Mouse (Mus musculus) layer of hippocampus, adult 11-12 months (tissue): ENCODE results near the gene Gm20388.

Experiments used
- DNase-seq: peaks from one replicate; pipeline ENCODE4 v3.0.0; 2022; ENCODE audit warnings: low spot score

The Gm20388 gene

GRCm38 (mm10) chr8:122763267-122763738 is 2852.7 kb downstream of the Gm20388 start:
- DNase-seq, result no peak

- DNase-seq, result no peak
These were observed 2854.3 kb downstream of the Gm20388 start for GRCm38 (mm10) chr8:122764790-122765474.

DNA sequence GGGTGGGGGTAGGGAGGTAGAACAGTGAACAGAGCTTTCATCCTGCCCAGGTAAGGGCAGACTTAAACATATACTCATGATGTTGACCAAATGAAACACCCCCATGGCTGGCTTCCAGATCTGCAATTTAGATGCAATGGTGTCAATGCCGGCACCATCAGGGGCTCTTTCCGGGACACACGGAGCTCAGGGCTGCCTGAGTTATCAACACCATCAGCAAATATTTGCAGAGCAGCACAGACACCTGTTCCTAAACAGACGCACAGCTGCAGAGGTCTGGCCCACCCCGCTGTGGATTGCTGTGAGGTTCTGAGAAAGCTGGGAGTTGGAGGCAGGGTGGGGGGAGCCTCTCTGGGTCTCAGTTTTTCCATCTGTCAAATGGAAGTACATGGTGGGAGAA is 2855.5 kb downstream of the Gm20388 start:
- no peak for DNase-seq

- DNase-seq, result no peak
These were observed 2856.1 kb downstream of the Gm20388 start for GRCm38 (mm10) chr8:122766647-122767200.

- no peak for DNase-seq
These were observed 2856.6 kb downstream of the Gm20388 start for GRCm38 (mm10) chr8:122767229-122767628.

DNA sequence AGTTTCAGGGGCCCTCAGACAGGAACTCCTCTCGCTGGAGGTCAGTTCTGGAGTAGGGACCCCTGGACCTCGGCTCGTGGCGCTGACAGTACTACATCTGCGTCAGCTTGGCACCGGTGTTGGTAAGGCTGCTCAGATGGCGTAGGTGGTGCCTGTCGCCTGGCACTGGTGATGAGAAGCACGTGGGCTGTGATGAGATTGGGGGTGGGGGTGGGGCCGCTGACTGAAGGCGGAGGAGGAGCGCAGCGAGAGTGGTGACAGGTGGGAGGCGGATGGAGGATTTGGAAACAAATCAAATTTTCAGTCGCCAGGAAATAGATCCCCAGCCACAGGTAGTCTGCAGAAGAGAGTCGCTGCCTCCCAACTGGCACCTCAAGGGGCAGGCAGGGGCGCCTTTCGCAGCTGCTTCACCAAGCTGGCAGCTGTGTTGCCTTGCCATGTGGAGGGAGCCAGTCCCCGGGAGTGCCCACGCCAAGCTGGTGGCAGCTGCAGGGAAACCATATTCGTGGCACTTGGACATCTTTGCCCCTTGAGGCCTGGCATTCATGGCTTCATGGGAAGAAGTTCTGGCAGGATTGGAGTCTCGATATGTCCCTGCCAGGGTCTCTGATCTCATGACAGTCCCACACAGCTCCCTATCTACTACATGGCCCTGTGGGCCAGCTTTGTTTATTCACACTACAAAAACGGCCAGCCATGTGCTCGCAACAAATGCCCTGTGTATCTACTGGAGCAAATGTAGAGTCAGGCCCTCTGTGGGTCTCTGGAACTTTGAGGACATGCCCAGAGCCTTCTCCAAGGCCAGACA is 2858.8 kb downstream of the Gm20388 start:
- peak; percentile 64 for DNase-seq

- no peak for DNase-seq
These were observed 2861.9 kb downstream of the Gm20388 start for GRCm38 (mm10) chr8:122772431-122773060.

GRCm38 (mm10) chr8:122775285-122776155 is 2864.9 kb downstream of the Gm20388 start, which contains the start of gene Acsf3:
Gene Acsf3, plus strand, starts transcription at chr8:122775486.
- DNase-seq, result peak; percentile 52

GRCm38 (mm10) chr8:122777701-122778100 is 2867.1 kb downstream of the Gm20388 start:
- no peak for DNase-seq

DNA sequence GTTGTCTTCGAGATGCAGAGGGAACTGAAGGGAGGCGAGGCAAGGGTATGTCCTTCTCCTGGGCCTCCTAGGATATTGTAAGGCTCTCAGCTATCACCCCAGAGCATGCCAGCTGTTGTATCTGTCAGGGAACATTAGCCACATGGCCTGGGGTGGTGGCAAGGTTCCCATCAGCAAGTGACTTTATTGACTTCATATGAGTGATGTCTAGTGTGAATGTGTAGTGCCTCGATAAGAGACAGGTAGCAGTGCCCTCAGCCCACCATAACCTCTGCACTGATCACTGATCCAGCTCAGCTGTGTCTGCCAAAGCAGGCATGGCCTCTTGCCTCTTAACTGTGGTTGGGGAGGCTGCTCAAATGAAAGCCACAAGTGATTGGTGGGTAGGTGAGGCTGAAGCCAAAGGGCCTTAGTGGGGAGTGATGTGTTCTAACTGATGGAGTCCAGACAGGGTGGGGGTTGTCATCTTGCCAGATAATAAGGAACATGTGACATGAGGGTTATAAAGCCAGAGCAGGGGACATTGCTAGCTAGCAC is 2868.1 kb downstream of the Gm20388 start:
- DNase-seq, result no peak

DNA sequence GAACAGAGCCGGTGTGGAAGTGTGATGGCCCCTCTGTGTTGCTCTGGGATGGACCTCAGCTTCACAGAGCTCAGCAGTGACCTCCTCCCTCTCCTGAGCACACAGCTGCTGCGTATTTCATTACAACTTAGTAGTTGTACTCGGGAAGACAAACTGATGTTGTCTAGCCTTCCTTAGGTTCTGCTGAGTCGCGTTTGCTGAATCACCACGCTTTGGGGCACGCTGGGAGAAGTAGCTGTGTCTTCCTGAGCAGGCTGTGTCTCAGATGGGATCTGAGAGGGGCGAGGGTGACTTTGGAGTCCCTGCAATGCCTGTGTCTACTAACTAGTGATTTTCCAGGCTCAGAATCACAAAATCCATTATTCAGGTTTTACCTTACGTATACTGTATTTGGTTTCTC is 2868.6 kb downstream of the Gm20388 start:
- DNase-seq, result no peak

GRCm38 (mm10) chr8:122784756-122785155 is 2874.1 kb downstream of the Gm20388 start:
- no peak for DNase-seq

GRCm38 (mm10) chr8:122789796-122790195 is 2879.2 kb downstream of the Gm20388 start:
- no peak for DNase-seq

DNA sequence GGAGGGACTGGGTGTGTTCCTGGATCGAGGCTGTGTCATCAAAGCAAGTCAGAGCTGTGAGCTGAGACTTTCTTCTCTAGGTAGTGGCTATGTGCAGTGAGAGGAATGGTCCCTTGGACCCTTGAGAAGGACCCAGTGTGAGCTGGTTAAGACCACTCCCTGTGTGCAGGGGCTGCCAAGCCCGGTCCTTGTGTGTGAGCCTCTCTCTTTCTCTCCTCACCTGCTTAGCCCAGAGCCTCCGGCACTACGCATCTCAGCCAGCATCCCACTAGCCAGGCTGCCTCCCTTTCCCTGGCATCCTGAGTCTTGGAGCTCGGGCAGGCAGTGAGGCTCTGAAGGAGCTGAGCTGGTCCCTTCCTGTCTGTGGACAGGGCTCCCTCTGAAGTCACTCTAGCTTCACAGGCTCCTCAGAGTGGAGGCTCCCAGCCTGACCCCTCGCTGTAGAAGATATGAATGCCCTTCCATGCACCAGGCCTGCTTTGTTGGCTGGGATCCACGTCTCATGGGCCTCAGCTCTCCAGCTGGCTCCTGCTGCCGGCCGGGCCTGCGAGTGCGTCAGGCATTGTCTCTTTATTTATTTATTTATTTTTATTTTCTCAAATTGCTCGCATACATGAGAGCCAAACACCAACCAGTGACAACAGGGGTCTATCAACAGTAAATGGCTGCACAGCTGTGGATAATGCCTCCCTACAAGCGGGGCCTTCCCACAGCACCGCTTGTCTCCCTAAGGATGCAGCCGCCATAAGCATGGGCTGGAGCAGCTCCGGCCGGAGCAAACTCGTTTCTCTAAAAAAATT is 2882.9 kb downstream of the Gm20388 start:
- peak; percentile 40 for DNase-seq

- DNase-seq, result no peak
These were observed 2883.5 kb downstream of the Gm20388 start for GRCm38 (mm10) chr8:122794175-122794454.

DNA sequence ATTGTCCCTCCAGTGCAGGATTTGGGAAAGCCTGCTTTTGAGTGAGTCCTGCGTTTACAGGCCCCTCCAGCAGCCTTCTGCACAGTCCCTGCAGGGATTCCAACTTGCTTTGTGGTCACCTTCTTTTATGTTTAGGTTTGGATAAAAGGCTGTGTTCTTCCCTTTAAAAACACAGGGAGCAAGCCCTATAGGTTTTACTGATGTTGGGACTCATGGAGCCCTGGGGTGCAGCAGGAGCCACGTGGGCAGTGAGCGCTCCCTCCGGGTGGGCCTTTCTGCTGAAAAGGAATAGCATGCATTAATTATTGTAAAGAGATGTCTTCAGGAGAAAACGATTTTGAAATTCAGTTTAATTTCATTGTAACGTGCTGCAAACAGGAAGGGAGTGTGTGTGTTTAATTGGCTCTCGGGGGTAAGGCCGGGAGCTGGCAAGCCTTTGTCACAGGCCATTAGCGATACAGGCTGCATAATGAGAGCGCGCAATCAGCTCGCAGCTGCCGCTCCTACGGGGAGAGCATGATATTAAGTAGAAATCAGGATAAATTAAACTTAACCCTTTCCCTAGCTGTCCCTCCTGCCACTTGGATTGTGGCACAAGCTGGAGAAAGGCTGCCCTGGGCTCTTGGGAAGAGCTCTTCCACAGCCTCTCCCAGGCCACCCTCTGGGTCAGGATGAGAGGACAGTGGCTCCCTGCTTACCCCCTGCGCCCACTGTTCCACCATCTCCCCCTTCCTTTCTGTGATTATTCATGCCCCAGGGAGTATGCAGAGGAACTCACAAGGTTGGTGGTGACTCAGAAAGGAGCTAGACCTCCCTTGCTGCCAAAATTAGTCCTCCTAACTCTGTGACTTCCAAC is 2893.5 kb downstream of the Gm20388 start:
- DNase-seq, result no peak

DNA sequence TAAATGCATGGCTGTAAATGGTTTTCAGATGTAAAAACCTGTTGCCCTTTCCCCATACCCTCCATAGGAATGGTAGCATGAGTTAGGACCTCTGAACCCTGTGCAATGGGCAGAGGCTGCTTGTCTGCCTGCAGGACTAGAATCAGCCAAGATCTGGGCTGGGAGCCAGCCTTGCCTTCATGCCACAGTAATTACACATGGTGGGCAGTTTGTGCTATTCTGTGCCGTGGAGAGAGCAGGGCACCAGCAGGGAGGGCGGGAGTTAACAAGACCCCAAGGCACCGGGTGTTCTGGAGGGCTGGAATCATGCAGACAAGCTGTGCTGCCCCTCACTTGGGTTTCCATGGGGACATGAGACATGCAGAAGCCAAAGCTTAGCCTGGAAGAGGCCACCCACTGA is 2894.7 kb downstream of the Gm20388 start:
- peak; percentile 36 for DNase-seq

GRCm38 (mm10) chr8:122806956-122807538 is 2896.4 kb downstream of the Gm20388 start:
- no peak for DNase-seq

- DNase-seq, result no peak
These were observed 2897.3 kb downstream of the Gm20388 start for GRCm38 (mm10) chr8:122807907-122808306.
